Mouse (Mus musculus) frontal cortex, adult 2 months (tissue): ENCODE measurements around the gene Gtf2i. TPM values are rescaled to one million over a fixed set of nuclear protein-coding genes. Genes with fewer than 3 reads are reported as not detected.
A peak's percentile ranks its signal among the peaks of the same experiment; 100 is the strongest.

ENCODE experiments used
- DNase-seq, 2 experiments: peaks; one replicate each; pipeline ENCODE4 v3.0.0; 2022; ENCODE audit warnings: low spot score in 1 of 2; ENCODE audit errors: extremely low spot score in 1 of 2
- polyA plus RNA-seq: library from polyadenylated mRNA; depleted of rRNA; stranded (reverse); fragments of >200 nt; gene quantifications from 2 replicates; pipeline ENCODE4 v1.2.3, GENCODE M21; 2012

The Gtf2i gene
- polyA plus RNA-seq, 1 experiment = 188 TPM

DNA sequence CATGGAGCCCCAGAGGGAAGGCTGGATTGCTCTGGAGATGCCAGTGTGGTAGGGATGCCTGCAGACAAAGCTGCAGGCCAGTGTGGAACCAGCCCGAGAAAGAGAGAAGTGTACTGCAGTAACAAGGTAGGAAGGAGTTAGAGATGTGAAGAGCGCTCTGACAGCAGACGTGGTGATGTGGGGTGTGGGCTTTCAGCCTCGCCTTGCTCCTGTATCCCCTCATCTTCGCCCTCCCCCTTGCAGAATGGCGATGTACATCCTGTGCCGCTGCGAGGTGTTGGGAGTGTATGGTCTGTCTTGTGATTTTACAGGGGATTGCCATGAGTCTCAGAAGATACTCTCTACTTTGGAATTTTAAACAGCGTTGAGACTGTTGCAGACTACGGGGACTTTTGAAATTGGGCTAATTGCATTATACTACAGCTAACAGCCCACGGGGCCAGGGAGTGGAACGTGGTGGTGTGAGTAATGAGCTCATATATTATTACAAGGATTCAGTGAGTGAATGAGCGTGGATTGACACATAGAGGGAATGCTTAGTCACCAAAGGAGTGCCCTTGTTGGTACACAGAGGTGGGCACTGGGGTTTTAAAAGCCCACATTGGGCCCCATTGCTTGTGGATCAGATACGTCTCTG lies 65.8 kb downstream of the Gtf2i start:
- DNase-seq = no peak

DNA sequence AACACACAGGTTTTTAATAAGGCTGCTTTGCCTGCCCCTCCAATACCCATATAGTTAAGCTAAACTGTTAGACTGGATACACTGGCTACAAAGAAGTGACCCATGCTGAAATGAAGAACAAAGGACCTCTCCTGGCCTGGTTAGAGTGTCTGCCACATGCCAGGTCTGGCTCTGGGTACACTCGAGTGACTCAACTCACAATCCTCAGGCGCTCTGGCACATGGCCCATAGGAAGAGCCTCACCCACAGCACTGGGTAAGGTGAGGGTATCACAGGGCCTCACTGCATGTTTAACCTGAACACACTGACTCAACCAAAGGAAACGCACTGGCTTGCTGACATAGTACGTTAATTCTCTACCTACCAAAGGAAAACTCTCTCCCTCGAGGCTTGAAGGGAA lies 68.4 kb downstream of the Gtf2i start:
- DNase-seq = no peak

DNA sequence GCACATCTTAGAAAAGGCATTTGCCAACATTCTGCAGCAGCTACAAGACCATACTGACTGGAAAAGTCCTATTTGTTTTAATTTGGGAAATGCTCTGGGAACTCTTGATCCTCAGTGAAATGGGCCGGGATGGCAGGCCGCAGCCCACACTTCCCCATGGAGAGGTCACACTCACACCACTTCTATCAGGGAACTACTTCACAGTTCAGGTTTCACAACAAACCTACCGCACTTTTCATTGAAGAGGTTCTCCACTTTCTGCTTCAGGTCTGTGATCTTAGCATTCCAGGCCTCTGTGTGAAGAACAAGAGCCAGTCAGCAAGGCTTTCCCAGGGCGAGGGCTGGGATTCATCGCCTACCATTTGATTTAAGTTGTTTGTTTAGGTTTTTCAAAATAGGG lies 69.7 kb downstream of the Gtf2i start:
- DNase-seq = no peak

DNA sequence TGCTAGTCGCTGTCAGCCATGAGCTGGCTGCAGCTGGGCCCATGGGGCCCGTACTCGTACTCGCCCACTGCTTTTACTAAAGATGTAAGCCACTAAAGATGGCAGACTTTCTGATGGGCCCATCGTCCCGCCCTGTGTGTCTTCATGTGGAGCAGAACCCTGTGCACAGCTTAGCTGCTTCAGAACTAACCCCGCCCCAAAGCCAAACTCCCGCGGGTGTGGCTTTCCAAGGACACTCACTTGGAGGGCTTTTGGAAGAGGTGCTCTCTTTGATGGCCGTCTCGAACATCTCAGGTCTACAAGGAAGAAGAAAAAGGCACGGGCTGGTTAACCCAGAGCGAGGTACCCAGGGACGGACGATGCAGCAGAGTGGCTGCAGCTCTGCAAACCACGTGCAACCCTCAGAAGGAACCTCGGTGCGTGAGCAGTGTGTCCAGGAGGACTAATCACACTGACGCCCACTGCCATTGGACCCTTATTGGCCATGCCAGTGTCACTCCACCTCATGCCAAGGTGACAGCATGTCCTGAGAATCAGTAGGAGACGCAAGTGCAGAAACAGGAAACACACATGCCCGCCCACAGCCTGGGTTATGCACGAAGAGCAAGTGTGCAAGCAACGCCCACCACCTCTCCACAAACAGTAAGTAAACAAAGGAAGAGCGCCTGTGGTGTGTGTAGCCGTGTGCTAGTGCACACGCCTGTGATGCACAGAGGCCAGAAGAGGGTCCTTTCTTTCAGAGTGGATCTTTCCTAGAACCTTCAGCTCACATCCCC lies 70.7 kb downstream of the Gtf2i start:
- no peak for DNase-seq

DNA sequence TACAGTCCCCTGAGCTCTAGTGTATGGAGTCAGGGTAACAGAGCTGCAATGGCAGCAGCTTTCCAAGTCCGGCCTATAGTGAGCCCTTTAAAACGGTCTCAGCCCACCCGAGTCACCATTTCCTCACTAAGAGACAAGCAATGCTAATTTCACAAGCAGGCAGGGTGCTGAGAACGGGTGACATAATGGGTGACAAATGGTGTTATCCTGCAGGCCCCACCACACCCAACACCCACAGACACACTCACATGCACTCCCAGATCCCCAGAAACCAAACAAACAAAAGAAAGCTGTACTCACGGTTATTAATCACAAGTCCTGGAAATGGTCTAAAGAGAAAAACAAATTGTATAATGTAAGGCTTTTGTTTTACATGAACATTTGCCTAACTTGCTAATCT lies 72.7 kb downstream of the Gtf2i start:
- DNase-seq = no peak

DNA sequence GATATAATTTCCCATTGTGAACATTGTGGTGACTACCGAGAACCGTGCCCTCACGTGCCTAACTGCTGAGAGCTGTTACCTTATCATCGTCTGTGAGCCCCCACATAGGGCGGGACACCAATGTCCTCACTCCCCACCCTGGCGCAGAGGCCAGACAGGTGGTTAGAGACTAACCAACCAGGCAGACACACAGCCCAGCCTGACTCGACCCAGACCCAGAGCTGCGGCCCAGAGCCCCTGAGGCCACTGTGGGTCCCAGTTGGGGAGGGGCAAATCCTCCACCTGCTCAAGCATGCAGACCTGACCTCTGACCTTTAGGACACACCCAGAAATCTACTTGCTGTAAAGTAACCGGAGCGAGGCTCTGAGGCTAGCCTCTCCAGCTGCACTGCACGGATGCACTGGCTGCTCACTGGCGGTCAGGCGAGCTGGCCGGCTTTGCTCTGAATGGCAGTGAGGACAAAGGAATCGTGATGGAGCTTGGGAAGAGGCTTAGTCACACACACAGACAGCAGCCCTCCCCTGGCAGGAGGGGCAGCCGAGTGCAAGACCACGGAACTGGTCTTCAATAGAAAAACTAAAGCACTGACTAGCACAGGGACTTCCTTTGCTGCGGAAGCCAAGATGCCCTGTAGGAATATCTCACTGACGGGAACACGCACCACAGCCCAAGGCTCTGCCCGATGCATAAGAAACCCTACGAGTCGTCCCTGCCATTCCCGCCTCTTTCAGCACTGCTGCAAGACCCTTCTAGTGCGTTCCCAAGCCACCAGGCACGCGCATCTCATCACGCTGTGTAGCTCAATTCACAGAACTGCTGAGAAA lies 76.4 kb downstream of the Gtf2i start:
- peak in 1 of 2 experiments; percentile 21 for DNase-seq

DNA sequence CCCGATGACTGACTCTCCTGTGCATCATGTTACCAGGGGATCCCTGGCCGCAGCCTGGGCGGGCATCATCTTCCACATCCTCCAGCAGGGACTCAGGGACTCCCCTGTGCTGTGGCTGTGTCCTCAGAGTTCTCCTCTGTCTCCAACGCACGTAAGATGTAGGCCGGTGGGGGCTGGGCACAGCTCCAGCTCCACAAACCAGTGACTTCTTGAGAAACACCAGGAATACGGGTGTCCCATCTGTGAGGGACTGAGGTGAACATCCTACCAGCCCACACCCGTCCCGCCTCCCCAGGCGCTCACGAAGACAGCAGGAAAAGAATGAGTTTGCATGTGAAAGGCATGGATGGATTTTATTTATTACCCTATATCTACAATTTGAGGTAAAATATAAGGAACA lies 77.1 kb downstream of the Gtf2i start:
- peak in 1 of 2 experiments; percentile 27 for DNase-seq

DNA sequence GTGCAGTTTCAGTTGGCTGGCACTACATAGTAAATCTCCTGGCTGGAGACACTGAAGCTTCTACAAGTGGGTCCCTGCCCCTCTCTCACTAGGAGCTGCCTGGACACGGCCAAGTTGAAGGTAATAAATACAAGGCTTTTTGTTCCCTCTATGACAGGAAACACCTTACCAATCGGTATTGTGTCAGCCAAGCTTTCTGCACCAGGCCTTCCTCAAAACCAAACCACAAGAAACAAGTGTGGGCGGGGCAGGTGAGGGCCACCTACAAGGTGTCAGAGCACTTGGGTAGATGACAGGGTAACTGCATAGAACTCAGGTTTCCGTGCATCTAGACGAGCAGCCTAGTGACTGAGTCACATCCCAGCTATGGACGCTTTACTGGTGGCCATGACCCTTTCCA lies 77.8 kb downstream of the Gtf2i start:
- no peak for DNase-seq

DNA sequence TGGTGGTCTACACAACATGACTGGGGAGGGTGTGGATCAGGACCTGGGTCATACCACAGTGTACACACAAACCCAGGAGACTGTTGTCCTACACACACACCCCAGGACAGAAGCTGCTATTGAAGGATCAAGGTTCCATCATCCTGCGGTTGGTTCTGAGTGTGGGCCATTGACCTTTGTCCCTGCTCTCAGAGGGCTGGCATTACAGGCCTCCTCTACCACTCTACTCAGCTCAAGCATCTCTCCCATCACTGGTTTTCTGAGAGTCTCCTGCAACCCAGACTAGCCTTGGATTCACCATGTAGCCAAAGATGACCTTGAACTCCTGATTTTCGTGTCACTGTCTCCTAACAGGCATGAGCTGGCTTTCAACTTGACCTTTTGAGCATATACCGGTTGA lies 78.3 kb downstream of the Gtf2i start:
- DNase-seq = no peak

DNA sequence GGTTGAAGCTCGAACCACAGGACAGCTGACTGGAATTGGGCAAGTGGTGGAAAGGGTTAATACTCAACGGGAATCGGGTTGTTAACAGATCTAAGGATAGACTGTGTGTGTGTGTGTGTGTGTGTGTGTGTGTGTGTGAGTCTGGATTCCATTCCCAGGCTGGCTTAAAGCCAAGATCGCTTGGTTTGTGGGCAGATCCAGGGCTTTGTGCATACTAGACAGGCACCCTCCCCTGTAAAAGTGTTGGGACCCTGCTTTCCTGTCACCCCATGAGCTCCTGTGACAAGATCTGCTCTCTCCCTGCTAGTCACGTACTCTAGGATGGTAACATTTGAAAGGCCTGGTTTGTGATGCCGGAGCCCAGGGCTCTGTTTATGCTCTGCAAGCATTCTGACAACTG lies 79.4 kb downstream of the Gtf2i start:
- peak in 1 of 2 experiments; percentile 62 for DNase-seq

DNA sequence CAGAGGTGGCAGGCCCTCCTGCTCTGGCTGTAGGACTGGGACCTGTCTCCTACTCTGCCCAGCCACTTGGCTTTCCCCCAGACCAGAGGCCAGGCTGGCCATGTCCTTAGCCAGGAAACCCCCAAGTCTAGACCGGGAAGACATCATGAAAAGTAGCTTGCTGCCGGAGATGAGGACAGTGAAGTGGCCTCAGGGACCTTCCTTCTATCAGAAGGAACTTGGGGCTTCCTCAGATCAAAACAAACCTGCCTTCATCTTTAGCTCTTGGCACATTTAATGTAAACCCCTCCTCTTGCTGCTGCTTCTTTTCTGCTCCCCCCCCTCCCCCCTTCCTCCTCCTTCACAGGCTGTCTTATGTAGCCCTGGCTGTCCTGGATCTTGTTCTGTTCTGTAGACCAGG lies 80.4 kb downstream of the Gtf2i start:
- no peak for DNase-seq

DNA sequence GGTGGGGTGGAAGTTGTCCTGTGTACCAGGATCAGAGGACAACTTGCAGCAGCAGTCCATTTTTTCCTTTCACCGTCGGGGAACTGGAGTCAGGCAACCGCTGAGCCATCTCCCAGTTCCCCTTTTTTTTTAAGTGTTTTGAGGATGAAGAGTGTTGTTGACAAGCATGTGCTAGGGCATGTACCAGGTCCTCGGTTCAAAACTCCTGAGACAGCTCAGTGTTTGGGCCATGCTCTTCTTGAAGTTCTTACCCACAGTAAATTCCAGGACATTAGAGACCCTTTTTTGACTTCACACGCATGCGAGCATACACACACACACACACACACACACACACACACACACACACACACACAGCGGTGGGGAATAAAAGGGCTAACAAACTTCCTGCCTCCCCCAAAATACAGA lies 81.3 kb downstream of the Gtf2i start:
- DNase-seq = no peak

DNA sequence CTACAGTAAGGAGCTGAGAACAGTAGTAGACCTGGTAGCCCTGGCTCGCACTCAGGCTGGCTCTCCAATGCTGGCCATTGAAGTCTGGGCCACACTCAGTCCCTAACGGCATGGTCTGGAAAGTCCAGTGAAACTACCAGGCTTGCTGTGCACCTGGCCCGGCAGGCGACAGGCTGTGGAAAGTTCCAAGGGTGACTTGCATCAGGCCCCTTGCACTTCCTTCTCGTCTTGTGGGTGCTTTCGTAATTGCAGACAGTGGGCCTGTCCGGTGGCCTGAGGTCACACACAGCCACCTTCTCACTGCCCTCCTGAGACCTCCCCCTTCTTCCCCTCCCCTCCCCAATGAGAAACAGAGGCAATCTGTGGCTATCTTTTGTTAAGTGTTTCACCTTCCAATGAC lies 82.0 kb downstream of the Gtf2i start:
- DNase-seq = no peak

DNA sequence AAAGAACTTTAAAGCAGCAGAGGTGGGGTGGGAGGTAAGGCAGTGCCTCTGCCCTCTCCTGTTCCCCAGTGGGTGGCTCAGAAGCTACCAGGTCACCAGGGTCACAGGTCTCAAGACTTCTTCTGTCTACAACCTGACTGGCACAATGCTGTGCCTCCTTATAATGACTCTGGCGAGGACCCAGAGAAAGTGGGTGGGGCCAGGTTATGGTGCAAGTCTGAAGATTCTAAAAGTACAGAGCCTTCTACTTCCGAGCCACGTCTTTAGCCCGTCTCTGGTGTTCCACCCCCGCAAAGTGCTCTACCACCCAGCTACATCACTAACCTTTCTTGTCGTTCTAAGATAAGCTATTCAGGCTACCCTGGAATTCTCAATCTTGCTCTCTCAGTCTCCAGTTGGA lies 82.4 kb downstream of the Gtf2i start:
- no peak for DNase-seq

DNA sequence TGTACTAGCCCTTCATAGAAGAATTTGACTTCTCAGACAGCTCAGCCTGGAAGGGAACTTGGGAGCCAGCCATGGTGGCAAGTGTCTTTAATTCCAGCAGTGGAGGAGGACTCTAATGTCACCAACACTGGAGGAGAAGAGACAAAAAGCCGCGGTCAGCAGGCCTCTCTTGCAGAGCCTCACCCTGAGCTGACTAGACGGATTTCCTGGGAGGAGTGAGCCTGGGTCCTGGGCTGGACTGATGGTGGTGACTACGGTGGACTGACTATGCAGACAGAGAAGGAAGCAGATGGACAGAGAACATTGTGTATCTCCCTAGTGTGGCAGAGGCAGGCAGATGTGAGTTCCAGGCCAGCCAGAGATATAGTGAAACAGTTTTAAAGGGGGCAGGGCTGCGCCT lies 83.2 kb downstream of the Gtf2i start:
- no peak for DNase-seq

DNA sequence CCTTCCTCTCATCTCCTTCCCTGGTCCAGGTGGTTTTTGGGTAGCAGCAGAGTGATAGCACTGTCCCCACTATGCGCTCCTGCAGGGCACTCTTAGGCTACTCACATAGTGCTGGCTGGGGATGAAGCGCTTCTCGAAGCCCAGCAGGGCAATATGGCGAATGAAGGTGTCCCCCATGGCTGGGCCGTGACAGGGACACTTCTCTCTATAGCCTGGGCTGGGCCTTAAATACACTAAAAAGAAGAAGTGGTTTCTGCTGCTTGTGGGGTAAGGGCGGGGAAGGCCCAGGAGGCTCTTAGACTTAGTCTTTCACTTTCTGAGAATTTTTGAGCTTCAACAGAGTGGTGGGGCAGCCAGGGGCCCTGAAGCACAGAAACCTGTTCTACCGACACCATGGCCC lies 85.2 kb downstream of the Gtf2i start, which contains the start of gene Ncf1:
Gene Ncf1, minus strand, starts transcription at position 235 of the 400 bp plus-strand sequence.
- no peak for DNase-seq

DNA sequence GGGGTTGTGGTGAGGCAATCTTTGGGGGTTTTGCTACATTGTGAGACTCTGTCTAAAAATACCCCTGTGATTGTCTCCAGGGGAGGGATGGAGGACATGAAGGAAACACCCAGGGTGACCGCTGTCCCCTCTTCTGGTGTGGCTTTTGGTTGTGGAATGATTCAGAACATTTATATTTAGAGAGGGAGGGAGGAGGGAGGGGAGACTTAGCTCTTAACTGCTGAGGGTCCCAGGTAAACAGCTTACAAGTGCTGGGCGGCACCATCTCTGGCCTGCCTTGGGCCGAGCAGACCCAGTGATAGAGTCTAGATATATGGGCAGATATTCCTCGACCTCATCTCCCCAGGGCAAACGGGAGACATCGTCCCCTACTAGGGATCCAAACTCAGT lies 86.3 kb downstream of the Gtf2i start:
- DNase-seq = no peak

DNA sequence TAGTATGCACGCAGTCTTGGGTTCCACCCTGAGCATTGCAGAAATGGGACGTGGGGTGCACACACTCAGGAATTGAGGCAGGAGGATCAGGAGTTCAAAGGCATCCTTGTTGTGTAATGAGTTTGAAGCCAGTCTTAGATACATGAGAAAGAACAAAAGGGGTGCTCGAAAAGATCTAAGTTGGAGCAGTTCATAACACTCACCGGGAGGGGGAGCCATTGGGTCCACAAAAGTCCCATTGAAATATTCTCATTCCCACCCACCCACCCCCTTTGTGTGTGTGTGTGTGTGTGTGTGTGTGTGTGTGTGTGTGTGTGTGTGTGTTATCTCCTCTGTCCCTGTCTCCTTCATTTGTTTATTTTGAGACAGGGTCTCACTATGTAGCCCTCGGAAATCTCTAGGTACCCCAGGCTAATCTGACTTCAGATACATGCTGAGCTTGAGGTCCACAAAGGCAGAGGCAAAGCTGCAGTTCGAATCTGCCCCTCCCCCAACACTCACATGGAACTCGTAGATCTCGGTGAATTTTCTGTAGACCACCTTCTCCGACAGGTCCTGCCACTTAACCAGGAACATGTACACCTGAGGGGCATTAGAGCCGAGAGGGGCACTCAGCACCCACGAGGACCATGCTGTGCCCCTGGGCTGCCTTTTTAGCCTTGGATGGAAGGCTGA lies 86.8 kb downstream of the Gtf2i start:
- DNase-seq = peak in 1 of 2 experiments; percentile 56

DNA sequence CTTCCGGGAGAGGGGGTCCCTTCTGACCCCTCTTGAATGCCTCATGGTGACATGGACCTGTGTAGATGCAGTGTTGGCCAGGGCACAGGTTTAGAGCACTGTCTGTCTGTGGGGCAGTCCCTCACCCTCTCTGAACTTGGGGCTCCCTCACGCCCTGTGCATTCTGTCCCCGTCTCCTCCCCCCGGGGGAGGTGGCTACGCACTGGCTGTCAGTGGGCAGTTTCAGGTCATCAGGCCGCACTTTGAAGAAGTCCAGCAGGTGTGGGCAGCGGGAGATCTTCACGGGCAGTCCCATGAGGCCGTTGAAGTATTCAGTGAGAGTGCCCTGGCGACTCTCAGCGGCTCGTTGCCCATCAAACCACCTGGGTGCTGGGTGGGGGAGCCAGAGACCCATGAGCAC lies 87.6 kb downstream of the Gtf2i start:
- no peak for DNase-seq

DNA sequence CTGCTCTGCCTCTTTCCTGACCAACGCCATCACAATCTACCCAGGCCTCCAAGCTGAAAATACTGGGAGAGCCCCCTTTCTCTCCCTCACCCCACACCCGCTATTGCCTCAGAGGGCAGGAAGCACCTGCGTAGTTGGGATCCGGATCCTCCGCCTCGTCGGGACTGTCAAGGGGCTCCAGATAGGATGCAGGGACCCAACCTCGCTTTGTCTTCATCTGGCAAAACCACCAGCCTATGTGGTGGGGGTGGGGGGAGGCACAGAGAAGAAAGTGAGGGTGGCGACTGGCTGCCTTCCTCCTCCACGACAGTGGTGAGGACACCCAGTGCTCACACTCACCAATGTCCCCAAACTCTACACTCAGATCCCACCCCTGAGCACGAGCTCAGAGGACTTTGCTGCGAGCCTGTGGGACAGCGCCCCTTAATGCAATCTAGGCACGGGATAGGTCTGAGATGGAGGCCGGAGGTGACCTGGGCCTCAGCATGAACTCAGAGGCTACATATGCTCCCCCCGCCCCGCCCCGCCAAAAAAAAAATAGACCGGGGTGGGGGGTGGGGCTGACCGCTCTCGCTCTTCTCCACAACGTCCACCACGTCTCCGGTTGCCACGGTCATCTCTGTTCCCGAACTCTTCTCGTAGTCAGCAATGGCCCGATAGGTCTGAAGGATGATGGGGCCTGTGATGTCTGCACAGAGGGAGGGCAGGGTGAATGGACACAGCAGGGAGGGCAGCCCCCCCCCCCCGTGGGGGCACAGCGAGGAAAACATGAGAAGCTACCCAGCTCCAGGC lies 89.3 kb downstream of the Gtf2i start:
- DNase-seq = no peak
